Mouse (Mus musculus) embryonic facial prominence, embryonic 14.5 days (tissue): ENCODE data around the gene Rab15. TPM values are rescaled to one million over a fixed set of nuclear protein-coding genes. Genes with fewer than 3 reads are reported as not detected.
A peak's percentile ranks its signal among the peaks of the same experiment; 100 is the strongest.
"Not testable (repeated sequence)": the region's sequence is repeated elsewhere in the genome, so short reads cannot be mapped to it uniquely, and the experiment has no call there.

Source experiments
- ATAC-seq: fragments of 200-750 bp; cut with Nextera tagmentation; 2 replicates; pipeline ENCODE4 v1.8.0; 2017; ENCODE audit warnings: low read depth, moderate number of reproducible peaks, moderate TSS enrichment
- DNase-seq: peaks from one replicate; pipeline ENCODE4 v3.0.0-alpha.2; 2015; ENCODE audit warnings: low spot score
- H3K27ac ChIP-seq: fragments of 300-500 bp; sonication (generic); replicated peaks from 2 replicates; pipeline ENCODE4 v1.5.1; 2014; ENCODE audit warnings: low read depth, mild to moderate bottlenecking, low read length, moderate library complexity
- H3K27me3 ChIP-seq: fragments of 300-500 bp; sonication (generic); replicated peaks from 2 replicates; pipeline ENCODE4 v1.6.1; 2014; ENCODE audit warnings: low read length; ENCODE audit not compliant: control insufficient read depth, insufficient read depth
- H3K36me3 ChIP-seq: fragments of 300-500 bp; sonication (generic); 2 replicates; pipeline ENCODE4 v1.6.1; 2014; ENCODE audit warnings: low read length, mixed read lengths; ENCODE audit not compliant: control insufficient read depth, insufficient read depth
- H3K4me1 ChIP-seq: fragments of 300-500 bp; sonication (generic); 2 replicates; pipeline ENCODE4 v1.6.1; 2014; ENCODE audit warnings: antibody characterized with exemption, low read length; ENCODE audit not compliant: control insufficient read depth, insufficient read depth
- H3K4me2 ChIP-seq: fragments of 300-500 bp; sonication (generic); 2 replicates; pipeline ENCODE4 v1.6.1; 2014; ENCODE audit warnings: low read depth, mild to moderate bottlenecking, low read length, moderate library complexity, mixed read lengths
- H3K4me3 ChIP-seq: fragments of 300-500 bp; sonication (generic); 2 replicates; pipeline ENCODE4 v1.5.1; 2014; ENCODE audit warnings: low read depth, mild to moderate bottlenecking, low read length
- H3K9ac ChIP-seq: fragments of 300-500 bp; sonication (generic); 2 replicates; pipeline ENCODE4 v1.6.1; 2014; ENCODE audit warnings: low read depth, mild to moderate bottlenecking, low read length, moderate library complexity, mixed read lengths
- H3K9me3 ChIP-seq: fragments of 300-500 bp; sonication (generic); 2 replicates; pipeline ENCODE4 v1.6.1; 2016; ENCODE audit warnings: low read length; ENCODE audit not compliant: control insufficient read depth
- WGBS: fragments of 180-500 bp; shearing (Covaris S2); extraction: QIAGEN DNeasy Blood & Tissue Kit; methylation state at CpG from one replicate; pipeline ENCODE4 v1.1.7; 2014; 5-methylcytosine and 5-hydroxymethylcytosine counted together
- polyA plus RNA-seq: library from polyadenylated mRNA; unstranded; fragments of >200 nt; fragmentation: Nextera tagmentation; extraction: Ambion mirVana; gene quantifications from 2 replicates; pipeline ENCODE4 v1.2.1, GENCODE M21; 2014

Rab15 gene
- polyA plus RNA-seq = 26.5 and 27.7 TPM in 2 replicates

DNA sequence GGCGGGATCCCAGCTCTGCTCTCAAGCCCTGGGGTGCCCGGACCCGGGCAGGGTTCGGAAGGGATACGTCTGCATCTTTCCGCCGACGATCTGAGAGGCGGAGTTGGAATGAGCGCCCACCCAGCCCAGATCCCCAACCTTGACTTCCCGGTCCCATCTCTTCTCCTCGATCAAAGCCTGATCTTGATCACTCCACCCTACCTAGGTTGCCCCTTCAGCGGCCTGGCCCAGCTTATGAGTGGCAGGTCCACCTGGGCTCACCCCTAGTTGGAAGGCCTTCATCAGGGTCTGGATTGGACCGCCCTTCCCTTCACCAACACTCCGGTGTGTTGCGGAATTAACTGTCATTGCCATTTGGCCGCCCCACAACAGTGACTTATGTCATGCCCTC is at the start of gene Rab15:
Gene Rab15, minus strand, starts transcription at position 258 of the 391 bp plus-strand sequence.
- no peak within 1 kb of the TSS for H3K27ac ChIP-seq
- peaks cover 12% of the 10 kb centered on the region for H3K27me3 ChIP-seq
- peak within 1 kb of the TSS; percentile 83 for H3K9ac ChIP-seq
- H3K4me2 ChIP-seq = peak within 1 kb of the TSS; percentile 85
- DNase-seq (no peak), ATAC-seq (0 out of 2 replicates have a peak, but pooled peaks have one; percentile 0)
- no peaks in the 10 kb centered on the region for H3K36me3 ChIP-seq
- no peaks in the 10 kb centered on the region for H3K9me3 ChIP-seq
- 1% methylated on average over 14 of the region's 17 CpGs for WGBS
- H3K4me3 ChIP-seq = peak within 1 kb of the TSS; percentile 79
- H3K4me1 ChIP-seq = peaks cover 27% of the 10 kb centered on the region

DNA sequence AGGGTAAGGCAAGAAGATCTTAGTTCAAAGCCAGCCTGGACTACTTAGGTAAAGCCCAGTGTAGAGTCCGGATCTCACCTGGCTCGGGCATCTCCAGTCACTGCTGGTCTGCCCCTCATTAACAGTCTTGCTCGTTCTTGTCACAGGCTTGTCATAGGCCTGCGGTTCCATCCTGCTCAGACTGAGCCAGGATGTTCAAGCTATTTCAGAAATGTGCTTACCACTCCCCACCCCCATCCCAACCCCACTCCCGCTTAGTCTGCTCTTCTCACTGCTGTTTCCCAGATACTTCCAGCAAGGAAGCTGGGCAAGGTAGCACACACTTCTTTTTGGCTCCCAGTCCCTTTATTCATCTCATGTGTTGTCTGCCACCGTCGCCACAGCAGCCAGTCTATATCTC is 46.9 kb upstream of the Rab15 start:
- 80% methylated on average over 7 of the region's 7 CpGs for WGBS
- no peak for ATAC-seq
- peaks cover 6% of the 10 kb centered on the region; the same call in 1 of the 2 replicates for H3K36me3 ChIP-seq
- no peak overlapping the region for H3K27ac ChIP-seq
- no peak overlapping the region for H3K4me2 ChIP-seq
- no peaks in the 10 kb centered on the region for H3K4me1 ChIP-seq
- no peak for DNase-seq
- H3K4me3 ChIP-seq = no peak overlapping the region
- no peak overlapping the region for H3K9ac ChIP-seq
- no peaks in the 10 kb centered on the region for H3K27me3 ChIP-seq
- H3K9me3 ChIP-seq = no peaks in the 10 kb centered on the region

DNA sequence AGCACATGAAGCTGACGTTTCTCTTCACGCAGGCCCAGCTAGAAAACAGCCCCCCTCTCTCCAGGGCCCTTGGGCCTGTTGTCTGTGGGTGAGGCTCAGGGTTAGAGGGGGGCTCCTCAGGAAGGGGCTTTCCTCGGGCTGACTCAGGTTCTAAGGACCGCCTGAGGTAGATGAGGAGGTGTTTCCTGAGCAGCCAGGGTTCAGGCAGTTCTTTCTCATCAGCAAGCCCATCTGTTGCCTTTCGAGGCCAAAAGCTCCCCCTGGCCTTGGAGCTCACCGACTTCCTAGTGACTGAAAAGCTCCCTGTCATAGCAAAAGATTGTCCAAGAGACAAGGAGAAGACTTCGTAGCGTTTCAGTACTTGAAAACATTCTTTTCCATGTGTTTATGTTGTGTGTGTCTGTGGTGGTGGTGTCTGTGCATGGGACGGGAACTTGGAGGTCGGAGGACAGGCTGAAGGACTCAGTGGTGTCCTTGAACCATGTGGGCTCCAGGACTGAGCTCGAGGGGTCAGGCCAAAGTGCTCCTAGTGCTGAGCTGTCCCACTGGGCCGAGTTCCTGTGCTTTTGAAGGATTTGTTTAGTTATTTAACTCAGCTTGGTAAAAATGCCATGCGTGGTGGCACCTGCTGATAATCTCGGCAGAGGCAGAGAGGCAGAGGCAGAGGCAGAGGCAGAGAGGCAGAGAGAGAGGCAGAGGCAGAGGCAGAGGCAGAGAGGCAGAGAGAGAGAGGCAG is 45.9 kb upstream of the Rab15 start:
- ATAC-seq = no peak
- WGBS = 67% methylated on average over 14 of the region's 14 CpGs

DNA sequence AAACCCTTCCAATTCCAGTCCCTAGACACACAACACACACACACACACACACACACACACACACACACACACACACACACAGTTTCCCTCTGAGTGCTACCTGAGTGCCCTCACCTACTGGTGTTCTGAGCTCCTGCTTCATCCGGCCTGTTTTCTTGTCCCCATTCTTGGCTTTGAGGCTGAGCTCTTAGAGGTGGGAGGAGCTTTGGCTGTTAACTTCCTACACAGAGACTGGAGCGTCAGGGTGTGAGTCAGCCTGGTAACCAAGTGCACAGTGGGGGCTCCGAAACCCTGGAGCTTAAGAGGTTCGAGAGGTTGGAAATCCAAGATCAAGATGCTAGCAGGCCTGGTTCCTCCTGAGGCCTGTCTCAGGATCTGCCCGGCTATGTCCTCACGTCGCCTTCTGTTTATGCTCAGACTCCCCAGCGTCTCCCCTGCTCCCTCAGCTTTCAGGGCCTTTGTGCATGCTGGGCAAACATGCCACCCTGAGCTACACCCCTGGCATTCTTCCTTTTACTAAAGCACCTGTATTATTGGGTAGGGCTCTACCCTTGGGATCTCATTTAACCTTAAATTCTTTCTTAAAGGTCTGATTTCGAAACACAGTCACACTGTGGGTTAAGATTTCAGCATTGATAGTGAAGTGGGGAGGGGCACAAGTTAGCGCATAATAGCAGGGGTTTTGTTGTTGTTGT is 45.0 kb upstream of the Rab15 start:
- Histone ChIP-seq H3K9me3 (no peaks in the 10 kb centered on the region), H3K4me3 (no peak overlapping the region), H3K4me1 (no peaks in the 10 kb centered on the region), H3K36me3 (0 out of 2 replicates have a peak, but pooled peaks cover 6% of the 10 kb centered on the region), H3K4me2 (no peak overlapping the region), H3K27ac (no peak overlapping the region), H3K9ac (no peak overlapping the region), H3K27me3 (no peaks in the 10 kb centered on the region)
- DNase-seq (no peak), ATAC-seq (peak; percentile 23; the same call in 1 of the 2 replicates)
- 60% methylated on average over 10 of the region's 10 CpGs for WGBS

More for the DNA sequence above, 45.9 kb upstream of the Rab15 start:
- Histone ChIP-seq H3K9me3 (no peaks in the 10 kb centered on the region), H3K36me3 (no peaks in the 10 kb centered on the region), H3K4me1 (no peaks in the 10 kb centered on the region), H3K9ac (no peak overlapping the region), H3K4me2 (no peak overlapping the region), H3K4me3 (no peak overlapping the region), H3K27me3 (no peaks in the 10 kb centered on the region), H3K27ac (no peak overlapping the region)
- no peak for DNase-seq

DNA sequence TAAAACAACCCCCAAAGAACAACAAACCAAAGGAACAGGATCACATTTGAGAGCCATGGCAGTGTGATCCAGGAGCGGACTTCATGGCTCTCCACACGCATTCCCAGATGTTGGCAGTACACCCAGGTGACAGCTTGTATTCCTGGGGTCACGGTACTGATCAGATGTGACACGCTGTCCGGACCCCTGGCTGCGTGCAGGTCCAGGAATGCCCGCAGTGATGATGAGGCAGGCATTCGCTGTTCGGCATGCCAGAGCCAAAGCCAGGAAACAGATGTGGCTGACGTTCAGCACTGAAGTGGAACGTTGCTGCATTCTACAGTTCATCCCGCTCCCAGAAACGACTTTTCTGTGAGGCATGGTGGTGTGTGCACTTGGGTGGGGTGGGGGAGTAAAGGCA is 42.6 kb upstream of the Rab15 start:
- DNase-seq = peak; percentile 43
- no peaks in the 10 kb centered on the region for H3K9me3 ChIP-seq
- 38% methylated on average over 13 of the region's 13 CpGs for WGBS
- 0 out of 2 replicates have a peak, but pooled peaks cover 7% of the 10 kb centered on the region for H3K36me3 ChIP-seq
- 0 out of 2 replicates have a peak, but pooled peaks have one; percentile 44 for ATAC-seq
- H3K4me2 ChIP-seq = no peak overlapping the region
- no peak overlapping the region for H3K9ac ChIP-seq
- no peak overlapping the region for H3K4me3 ChIP-seq
- peak overlapping the region; percentile 28; the same call in 1 of the 2 replicates for H3K27ac ChIP-seq
- no peaks in the 10 kb centered on the region for H3K27me3 ChIP-seq
- no peaks in the 10 kb centered on the region for H3K4me1 ChIP-seq

DNA sequence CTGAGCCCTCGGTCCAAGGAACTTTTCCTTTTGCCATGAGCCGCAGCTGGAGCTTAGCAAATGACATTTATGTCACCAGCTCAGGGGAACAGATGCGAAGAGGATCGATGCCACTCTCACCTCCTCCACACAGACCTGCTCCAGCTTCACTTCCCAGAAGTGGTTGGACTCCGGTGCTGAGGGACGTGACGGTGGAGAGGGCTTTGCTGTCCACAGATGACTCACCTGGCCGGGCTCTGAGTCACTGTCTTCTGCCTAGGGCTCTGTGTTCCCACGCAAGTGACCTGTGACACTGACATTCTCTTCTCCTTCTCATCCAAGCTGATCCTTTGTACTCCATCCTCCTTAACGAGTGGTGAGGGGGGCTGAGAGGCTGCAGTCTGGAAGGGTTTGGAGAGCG is 40.9 kb upstream of the Rab15 start:
- H3K27ac ChIP-seq = no peak overlapping the region
- 77% methylated on average over 11 of the region's 11 CpGs for WGBS
- H3K9me3 ChIP-seq = no peaks in the 10 kb centered on the region
- no peak overlapping the region for H3K4me2 ChIP-seq
- no peak overlapping the region for H3K4me3 ChIP-seq
- DNase-seq = no peak
- no peak overlapping the region for H3K9ac ChIP-seq
- 0 out of 2 replicates have a peak, but pooled peaks cover 7% of the 10 kb centered on the region for H3K36me3 ChIP-seq
- no peaks in the 10 kb centered on the region for H3K4me1 ChIP-seq
- no peak for ATAC-seq
- no peaks in the 10 kb centered on the region for H3K27me3 ChIP-seq

DNA sequence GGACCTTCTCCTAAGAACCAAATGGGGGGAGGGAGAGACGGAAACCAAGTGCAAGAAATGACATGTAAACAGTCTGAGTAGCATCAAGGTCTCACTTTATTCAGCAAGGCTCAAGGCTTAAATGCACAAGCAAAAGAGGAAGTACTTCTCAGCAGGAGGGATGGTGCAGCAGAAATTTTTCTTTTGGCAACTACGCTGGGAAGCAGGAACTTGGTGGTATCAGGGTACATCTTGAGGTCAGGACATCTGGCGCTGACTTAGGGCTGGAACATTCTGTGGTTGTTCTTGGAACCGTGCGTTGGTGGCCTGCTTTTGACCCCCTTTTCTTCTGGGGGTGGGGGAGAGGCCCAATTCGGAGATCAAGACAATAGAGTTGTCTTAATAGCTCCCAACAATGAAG is 36.1 kb upstream of the Rab15 start:
- not testable (repeated sequence) for H3K9me3 ChIP-seq, DNase-seq, H3K36me3 ChIP-seq, H3K4me3 ChIP-seq, H3K27ac ChIP-seq, H3K4me1 ChIP-seq, ATAC-seq, H3K27me3 ChIP-seq, H3K4me2 ChIP-seq, H3K9ac ChIP-seq
- WGBS = 86% methylated on average over 6 of the region's 6 CpGs

DNA sequence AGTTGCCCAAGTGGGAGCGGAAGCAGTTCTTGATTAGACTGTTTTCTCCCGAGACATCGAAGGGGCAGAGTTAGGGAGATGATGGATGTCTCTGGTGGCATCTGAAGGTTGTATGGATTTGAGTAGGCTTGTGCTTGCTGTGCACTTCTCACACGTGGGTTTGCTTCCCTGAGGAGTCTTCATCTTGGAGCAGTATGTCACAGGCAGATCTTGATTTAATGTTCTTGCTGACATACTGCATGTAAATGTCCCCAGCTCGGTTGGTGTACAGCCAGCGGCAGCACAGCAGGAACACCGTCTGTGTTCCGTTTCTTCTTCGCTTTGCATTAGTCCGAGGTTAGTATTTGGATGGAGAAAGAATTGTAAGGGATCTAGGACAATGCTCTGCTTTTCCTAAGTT is 34.4 kb upstream of the Rab15 start:
- no peak overlapping the region for H3K4me2 ChIP-seq
- DNase-seq = no peak
- no peak for ATAC-seq
- no peaks in the 10 kb centered on the region for H3K27me3 ChIP-seq
- no peak overlapping the region for H3K4me3 ChIP-seq
- no peaks in the 10 kb centered on the region for H3K4me1 ChIP-seq
- H3K9ac ChIP-seq = no peak overlapping the region
- H3K36me3 ChIP-seq = no peaks in the 10 kb centered on the region
- 76% methylated on average over 10 of the region's 10 CpGs for WGBS
- H3K9me3 ChIP-seq = no peaks in the 10 kb centered on the region
- no peak overlapping the region for H3K27ac ChIP-seq
